Mouse (Mus musculus): Measurements from ENCODE around the gene Olfr584.

Gene Olfr584

GRCm38 (mm10) chr7:103081585-103081984 lies at the start of gene Olfr584:
Gene Olfr584, plus strand, starts transcription at chr7:103081885.
- DNase-seq (ENCODE audit: low spot score in 2 of 2): no peak

GRCm38 (mm10) chr7:103037724-103038123 lies 44.0 kb upstream of the Olfr584 start, which contains the start of gene Olfr582:
Gene Olfr582, plus strand, starts transcription at chr7:103038024.
- no peak for DNase-seq (ENCODE audit: low spot score in 2 of 2)

GRCm38 (mm10) chr7:103051000-103051399 lies 30.7 kb upstream of the Olfr584 start, which contains the start of gene Olfr583:
Gene Olfr583, plus strand, starts transcription at chr7:103051300.
- no peak for DNase-seq (ENCODE audit: low spot score in 2 of 2)

GRCm38 (mm10) chr7:103097420-103097819 lies 15.7 kb downstream of the Olfr584 start, which contains the start of gene Olfr585:
Gene Olfr585, plus strand, starts transcription at chr7:103097720.
- DNase-seq (ENCODE audit: low spot score in 2 of 2): no peak

GRCm38 (mm10) chr7:103119406-103119805 lies 37.7 kb downstream of the Olfr584 start:
- DNase-seq (ENCODE audit: low spot score in 2 of 2): no peak

GRCm38 (mm10) chr7:103125538-103125937 lies 43.9 kb downstream of the Olfr584 start, which contains the start of gene Olfr586:
Gene Olfr586, minus strand, starts transcription at chr7:103125638.
- DNase-seq (ENCODE audit: low spot score in 2 of 2): no peak

All from urinary bladder, postnatal 36 days (tissue).